Mouse (Mus musculus) mouse trophoblast stem cell (cell line): Measurements from ENCODE around the gene Prdx1.
"Not testable (repeated sequence)": the region's sequence is repeated elsewhere in the genome, so short reads cannot be mapped to it uniquely, and the experiment has no call there.

Experiments used
- in situ Hi-C, 2 experiments: fragments of 300-500 bp; cut with MseI, MboI; formaldehyde crosslinking; loops; 2 replicates in 1 of 2; 3 replicates in 1 of 2; pipeline ENCODE4 v1.15.1; 2025

Gene Prdx1

DNA sequence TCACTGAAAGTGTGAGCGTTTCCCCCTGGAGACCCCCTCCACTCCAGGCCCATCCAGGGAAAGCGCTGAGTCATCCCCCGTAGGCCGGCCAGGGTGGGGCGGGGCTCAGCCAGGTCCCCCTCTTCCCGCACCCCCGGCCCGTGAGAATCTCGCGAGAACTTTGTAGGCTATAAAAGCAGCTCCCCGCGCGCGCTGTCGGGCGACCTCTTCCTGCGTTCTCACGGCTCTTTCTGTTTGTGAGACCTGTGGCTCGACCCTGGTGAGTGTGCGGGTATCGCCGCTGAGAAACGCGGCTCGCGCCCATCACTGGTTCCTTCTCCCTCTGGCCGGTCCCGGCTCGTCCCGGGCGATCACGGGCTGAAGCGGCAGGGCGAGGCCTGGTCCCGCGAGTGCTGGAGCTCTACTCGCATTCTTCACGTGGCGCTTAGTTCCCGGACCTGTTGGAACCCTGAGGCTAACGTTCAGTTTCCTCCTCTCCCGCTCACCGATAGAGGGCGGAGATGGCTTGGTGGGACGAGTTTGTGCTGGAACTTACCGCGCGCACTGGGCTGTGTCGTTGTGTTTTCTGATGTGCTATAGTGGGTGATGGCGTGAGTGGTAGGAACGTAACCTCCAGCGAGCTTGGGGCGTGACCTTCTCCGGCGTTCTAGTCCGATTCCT lies at the start of gene Prdx1:
Gene Prdx1 (plus strand): TSS at position 143 of the 660 bp plus-strand sequence.
- in situ Hi-C loops, result no loop called here

DNA sequence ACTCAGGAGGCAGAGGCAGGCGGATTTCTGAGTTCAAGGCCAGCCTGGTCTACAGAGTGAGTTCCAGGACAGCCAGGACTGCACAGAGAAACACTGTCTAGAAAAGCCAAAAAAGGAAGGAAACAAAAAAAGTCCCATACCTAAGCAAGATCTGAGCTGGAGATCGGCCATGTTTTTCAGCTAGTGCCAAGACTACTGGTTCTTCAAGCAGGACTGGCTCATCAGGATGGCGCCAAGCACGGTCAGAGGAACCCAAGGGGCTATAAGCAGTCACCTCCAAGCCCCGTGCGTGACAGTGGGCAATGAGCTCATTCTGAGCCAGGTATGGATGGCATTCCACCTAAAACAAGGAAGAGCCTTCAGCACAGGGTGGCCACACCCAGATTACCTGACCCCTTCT lies 46.5 kb upstream of the Prdx1 start:
- in situ Hi-C loops, result no loop called here

DNA sequence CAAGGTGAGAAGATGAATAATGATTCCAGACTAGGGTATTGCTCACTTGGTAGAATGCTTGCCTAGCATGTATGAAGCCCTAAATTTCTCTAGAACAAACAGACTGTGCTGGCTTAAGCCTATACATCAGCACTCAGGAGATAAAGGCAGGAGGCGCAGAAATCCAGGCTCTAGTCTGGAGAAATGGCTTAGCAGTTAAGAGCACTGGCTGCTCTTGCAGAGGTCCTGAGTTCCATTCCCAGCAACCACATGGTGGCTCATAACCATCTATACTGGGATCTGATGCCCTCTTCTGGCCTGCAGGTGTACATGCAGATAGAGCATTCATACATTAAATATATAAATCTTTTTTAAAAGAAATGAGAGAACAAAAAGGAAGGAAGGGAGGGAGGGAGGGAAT lies 43.3 kb upstream of the Prdx1 start:
- in situ Hi-C loops, result no loop called here

DNA sequence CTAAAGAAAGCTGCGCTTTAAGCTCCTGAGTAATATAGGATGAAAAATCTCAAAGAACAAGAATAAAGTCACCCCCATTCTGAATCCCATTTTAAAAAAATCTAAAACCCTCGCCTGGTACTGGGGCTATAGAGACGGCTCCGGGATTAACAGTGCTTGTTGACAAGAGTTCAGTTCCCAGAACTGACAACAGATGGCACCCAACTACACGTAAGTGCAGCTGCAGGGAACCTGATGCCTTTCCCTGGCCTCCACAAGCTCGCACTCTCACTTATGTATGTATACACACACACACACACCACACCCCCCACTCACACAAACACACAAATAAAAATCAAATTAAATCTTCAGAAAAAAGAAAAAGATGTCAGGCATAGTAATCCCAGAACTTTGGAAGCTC lies 41.0 kb upstream of the Prdx1 start:
- in situ Hi-C loops, result no loop called here

DNA sequence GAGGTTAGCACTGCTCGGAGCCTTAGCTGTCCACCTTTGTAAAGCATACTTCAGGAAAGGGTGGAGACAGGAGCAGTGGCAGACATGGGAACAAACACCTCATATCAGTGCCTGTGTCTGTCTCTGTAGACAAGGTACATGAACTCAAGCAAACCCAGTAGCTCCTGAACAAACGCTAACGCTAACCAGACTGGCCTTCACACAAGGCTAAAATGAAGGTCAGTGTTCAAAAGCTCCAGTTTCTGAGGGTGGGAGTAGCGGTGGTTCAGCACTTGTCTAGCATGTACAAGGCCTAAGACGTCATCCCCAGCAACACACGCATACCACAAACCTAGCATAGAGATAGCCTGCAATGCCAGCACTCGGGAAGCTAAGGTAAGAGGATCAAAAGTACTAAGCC lies 39.7 kb upstream of the Prdx1 start:
- in situ Hi-C loops, result no loop called here

DNA sequence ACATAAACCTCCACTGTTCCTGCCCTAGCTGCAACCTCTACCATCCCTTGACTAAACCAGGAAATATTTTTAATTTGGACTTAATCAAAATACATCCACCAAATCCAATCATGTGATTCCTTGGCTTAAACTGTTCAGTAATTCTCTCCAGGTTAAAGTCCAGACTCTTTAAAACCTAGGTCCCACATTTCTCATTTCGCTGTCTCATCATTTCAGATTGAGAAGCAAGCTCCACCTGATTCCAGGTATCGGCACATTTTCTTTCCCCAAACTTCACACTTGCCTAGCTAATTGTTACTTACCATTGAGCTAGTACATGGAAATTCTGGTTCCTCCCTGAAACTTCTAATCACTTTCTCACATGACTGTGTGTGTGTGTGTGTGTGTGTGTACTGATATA lies 35.9 kb upstream of the Prdx1 start:
- in situ Hi-C loops, result no loop called here

DNA sequence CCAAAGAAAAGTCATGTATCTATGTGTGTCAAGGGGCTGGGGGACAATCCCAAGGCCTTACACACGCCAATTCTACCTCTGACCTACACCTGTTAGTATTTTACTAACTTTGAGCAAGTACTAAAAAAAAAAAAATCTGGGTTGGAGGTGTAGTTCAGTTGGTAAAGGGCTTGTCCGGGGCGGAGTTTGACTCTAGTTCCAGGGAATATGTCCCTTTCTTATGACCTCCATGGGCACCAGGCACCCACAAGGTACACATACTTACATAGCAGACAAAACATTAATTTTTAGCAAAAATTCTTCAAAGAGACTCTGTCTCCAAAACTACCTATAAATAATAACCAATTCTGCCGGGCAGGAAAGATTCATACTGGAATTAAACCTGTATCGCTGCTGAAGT lies 35.0 kb upstream of the Prdx1 start:
- in situ Hi-C loops, result no loop called here

DNA sequence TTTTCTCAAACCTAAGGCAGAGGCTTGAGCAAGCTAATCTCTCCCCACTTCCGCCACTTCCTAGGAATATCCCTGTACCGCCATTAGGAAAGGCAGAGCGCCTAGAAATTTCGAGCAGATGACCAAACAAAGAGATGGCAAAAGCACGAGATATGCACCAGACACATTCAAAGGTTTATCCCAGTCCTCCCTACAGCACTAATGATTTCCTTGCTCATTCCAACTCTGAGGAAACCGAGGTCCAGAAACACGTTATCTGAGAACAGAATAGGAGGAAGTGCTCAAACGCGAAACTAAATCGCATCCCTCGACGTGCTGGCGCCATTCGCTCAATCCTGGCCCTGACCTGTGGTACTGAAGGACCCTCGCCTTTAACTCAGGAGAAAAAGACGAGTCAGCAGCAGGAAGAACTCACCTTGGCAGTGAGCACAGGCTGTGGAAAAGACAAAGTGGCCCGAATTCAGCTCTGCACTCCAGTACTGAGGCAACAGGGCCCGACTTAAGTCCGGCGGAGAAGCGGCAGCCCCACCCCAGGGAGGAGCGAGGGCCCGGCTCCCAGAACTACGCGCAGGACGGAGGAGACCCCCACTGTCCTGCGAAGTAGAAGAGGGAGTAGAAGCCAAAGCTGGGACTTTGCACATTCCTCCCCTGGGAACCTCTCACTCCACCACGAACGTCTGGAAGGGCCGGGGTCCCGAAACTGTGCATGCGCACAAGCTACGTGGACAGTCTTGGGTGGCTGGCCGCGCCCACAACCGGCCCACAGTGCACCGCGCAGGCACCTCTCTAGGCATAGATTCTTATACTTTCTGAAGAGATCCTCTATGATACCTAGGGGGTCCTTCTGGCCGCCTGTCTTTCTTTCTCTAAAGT lies 34.2 kb upstream of the Prdx1 start, which contains the start of gene Akr1a1:
Gene Akr1a1 (minus strand): TSS at position 757 of the 873 bp plus-strand sequence.
- in situ Hi-C loops, result no loop called here

DNA sequence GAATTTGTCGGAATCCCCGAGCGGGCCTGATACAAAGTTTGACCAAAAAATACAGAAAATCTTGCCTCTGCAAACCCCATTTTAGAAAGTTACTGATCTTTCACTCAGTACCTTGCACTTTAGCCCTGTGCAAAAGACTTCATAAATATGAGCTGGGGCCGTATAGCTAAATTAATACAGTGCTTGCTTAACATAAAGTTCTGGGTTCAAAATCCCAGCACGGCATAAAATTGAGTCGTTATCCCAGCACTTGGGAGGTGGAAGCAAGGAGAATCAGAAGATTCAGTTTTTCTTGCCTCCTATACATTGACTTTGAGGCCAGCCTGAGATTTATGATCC lies 33.6 kb upstream of the Prdx1 start:
- in situ Hi-C loops, result no loop called here

DNA sequence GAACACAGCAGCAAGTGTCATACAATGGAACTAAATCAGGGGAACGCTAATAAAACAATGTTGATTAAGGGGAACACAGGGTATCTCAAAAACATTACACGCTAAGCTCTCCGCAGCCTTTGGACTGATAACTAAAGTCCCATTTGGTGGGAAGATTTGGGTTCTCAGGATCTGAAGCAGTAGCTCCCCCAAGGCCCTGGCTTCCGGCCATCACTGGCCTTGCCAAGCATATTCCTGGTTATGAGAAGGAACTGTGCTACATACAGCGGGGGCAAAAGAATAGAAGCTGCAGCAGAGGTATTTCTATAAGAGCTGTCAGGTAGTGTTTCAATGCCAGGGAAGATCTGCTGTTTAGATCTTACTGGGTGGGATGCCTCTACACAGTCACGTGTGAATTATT lies 32.1 kb upstream of the Prdx1 start:
- in situ Hi-C loops, result no loop called here

DNA sequence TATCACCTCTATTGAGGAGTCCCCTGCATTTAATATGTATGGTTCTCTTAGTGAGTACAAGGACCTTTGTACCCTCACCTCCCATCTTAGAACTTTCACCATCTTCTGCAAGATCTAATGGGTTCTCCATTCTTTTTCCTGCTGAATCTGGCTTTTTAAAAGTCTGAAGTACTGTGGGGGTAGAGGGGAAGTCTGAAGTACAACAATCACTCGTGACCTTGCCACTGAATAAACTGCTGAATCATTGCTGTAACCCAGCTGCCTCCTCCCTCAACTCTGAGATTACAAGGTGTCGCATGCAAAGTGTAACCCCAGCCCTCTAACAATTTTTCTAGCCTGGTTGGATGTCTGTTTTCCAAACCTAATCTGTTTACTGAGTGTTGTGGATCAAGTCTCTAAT lies 30.2 kb upstream of the Prdx1 start:
- in situ Hi-C loops, result no loop called here

DNA sequence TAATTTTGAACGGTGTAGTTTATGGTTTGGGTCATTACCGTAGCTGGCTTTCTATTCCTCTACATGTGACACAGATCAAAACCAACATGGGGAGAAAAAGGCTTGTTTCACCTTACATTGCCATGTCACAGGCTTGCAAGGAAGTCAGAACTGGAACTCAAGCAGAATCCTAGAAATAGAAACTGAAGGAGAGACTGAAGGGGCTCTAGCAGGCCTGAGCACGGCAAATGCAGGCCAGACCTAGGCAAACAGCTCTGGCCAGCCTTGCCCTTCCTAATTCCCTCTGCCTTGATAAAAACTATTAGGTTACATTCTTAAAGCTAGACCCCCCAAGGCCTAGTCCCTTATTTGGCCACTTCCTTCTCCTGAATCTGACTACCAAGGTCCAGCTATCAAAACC lies 29.7 kb upstream of the Prdx1 start:
- in situ Hi-C loops, result no loop called here

DNA sequence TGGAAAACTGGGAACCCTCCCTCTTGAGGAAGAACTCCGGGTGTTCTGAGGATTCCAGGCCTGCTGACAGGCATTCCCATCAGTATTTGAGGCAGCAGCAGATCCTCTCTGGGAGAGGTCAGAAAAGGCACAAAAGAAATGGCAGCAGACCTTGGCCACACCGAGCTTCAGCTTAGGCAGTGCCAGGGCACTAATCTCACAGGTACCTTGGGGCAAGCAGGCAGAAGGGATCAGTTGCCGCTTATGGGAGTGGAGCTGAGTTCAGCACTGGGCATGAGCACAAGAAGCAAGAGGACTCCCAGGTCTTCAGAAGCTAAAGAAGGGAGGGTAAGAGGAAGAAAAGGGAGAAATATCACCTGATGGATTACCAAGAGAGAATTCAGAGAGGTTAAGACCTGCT lies 27.4 kb upstream of the Prdx1 start:
- in situ Hi-C loops, result no loop called here

DNA sequence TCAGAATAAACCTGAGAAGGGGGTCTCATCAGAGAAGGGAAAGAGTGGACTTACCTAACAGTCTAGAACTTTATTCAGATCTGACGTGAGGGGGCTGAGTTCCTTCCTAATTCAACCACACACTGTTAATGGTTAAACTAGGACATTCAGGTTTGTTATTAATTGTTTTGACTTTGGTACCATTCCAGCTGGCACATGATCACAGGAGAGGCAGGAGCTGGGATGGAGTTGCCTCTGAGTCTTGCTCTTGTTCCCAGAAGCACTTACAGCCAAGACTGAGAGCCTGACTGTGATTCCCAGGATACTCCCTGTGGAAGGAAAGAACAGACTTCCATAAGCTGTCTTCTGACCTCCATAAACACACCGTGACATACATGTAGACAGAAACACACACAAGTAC lies 25.9 kb upstream of the Prdx1 start:
- in situ Hi-C loops, result no loop called here

DNA sequence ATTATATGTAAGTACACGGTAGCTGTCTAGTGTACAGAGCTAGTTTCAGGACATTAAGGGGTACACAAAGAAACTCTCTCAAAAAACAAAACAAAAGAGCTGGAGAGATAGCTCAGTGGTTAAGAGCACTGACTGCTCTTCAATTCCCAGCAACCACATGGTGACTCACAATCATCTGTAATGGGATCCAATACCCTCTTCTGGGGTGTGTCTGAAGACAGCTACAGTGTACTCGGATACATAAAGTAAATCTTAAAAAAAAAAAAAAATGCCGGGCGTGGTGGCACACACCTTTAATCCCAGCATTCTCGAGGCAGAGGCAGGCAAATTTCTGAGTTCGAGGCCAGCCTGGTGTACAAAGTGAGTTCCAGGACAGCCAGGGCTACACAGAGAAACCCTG lies 25.4 kb upstream of the Prdx1 start:
- in situ Hi-C loops, result not testable (repeated sequence)

DNA sequence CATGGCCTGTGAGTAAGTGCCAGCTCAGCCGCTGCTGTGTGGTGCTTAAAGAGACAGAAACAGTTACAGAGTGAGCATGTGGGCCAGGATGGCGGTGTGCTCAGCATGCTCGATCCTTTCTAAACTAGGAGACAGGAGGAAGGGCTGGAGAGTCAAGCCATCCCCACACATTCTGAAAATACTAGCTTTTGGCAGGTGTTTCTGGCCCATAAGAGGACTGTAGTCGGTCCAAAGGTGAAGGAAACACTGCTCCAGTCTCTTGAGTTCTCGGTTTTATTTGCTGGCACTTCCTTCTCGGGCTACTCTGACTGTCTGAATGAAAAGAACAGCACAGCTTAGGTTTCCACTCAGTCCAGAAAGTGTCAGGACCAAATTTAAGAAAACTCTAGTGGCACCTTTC lies 24.5 kb upstream of the Prdx1 start:
- in situ Hi-C loops, result no loop called here

DNA sequence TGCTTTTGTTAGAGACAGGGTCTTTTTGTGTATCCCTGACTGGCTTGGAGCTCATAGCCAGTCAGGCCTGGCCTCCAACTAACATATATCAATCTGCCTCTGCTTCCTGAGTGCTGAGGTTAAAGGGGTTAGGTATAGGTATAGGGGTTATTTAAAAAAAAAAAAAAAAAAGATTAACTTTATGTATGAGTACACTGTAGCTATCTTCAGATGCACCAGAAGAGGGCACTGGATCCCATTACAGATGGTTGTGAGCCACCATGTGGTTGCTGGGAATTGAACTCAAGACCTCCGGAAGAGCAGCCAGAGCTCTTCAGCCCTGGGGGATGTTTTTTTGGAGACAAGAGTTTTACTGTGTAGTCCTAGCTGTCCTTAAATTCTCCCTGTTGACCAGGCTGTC lies 23.3 kb upstream of the Prdx1 start:
- in situ Hi-C loops, result no loop called here

DNA sequence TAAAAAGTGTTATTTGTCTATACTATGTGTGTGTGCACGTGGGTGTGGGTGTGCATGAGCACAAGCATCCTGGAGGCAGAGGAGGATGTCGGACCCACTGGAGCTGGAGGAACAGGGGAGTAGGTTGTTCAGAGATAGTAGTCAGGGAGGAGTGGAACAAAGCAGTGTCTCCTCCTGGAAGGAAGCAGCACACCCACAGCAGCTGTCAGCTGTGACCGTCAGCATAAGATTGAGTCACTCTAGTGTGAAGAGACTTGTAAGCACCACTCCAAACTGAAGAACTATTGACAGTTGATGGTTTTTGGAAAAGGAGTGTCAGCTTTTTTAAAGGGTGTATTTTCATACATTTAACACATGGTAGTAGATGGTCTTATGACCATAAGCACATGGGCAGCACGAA lies 18.7 kb upstream of the Prdx1 start:
- in situ Hi-C loops, result no loop called here

DNA sequence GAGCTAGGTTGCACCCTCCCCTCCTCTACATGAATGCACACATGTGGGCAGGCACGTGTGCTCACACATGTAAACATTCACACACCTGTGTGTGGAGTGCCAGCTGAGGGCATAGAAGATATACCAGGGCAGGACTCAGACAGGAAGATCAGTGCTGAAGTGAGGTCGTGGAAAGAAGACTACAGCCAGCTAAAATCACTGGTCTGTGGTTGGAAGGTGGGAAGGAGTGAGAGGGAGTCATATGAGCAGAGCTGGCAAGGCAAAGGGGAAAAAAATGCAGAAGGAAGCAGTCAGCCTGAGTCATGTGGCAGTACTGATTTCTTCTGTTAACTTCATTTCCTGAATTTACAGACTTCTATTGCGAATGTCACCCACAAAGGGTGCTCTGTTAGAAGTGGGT lies 17.2 kb upstream of the Prdx1 start:
- in situ Hi-C loops, result no loop called here

DNA sequence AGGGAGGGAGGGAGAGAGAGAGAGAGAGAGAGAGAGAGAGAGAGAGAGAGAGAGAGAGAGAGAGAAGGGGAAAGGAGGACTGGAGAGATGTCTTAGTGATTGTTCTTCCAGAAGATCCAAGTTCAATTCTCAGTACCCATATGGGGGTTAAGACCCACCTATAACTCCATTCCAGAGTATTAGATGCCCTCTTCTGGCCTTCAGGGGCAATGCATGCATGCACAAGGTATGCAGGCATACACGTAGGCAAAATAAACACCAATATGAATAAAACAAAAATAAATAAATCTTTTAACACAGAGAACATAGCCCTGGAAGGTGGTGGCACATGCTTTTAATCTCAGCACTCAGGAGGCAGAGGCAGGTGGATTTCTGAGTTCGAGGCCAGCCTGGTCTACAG lies 16.1 kb upstream of the Prdx1 start:
- in situ Hi-C loops, result no loop called here

DNA sequence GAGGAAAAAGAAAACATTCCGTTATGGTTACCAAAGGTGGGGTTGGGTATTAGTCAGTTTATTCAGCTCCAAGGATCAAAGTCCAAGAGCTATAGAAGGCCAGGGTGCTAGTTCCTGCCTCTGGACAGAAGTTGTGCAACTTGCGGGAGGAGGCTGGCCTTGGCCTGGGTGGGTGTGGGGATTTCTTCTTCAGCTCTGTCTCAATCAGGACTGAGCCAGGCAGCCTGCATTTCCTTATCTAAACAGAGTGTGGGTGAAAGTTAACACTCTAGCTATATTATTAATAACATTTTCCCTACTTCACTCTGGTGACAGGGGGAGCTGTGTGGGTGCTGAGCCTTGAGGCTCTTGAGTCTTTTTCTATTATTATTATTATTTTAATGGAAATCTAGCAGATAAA lies 12.6 kb upstream of the Prdx1 start:
- in situ Hi-C loops, result no loop called here

DNA sequence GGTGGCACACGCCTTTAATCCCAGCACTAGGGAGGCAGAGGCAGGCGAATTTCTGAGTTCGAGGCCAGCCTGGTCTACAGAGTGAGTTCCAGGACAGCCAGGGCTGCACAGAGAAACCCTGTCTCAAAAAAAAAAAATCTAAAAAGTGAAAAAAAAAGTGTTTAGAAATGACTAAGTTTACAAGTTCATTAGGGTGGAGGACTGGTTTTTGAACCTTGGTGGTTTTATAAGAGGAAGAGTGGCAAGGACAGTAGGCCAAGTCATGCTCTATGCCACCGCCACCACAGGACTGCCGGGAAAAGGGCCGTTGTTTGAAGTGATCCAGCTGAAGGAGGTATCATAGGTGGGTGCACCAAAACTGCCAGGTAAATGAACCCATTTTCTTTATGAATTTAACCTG lies 10.6 kb upstream of the Prdx1 start:
- in situ Hi-C loops, result not testable (repeated sequence)

DNA sequence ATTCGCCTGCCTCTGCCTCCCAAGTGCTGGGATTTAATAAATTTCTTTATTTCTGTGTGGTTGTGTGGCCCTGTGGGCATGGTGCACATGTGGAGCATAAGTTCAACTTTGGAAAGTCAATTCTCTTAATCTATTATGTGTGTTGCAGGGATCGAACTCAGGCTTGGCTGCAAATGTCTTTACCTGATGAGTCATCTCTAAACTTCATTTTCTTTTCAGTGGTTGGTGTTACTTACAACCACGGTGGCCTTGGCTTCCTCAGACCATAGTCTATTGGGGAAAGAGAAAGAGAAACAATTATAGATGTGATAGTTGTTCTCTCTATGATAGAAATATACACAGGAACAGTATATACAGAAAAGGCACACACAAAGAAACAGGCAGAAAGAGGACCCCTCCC lies 9.3 kb upstream of the Prdx1 start:
- in situ Hi-C loops, result no loop called here

DNA sequence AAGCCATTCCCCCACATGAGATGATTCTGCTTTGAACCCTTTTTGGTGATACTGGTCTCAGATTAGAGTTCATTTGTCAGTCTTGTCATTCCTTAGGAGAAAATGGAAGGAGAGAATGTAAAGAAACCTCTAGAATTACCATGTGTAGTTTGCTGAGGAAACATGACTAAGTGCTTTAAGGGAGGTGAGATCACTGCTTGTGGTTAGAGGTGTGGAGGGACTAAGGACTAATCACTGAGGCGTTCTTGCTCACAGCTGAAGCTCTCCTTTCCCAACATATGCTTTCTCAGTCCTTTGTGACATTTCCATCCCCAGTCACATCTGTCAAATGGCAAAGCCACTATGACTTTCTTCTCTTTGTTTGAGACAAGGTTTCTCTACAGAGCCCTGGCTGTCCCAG lies 7.5 kb upstream of the Prdx1 start:
- in situ Hi-C loops, result no loop called here
